Mouse (Mus musculus): ENCODE measurements around the gene Rbm20. TPM values are rescaled to one million over a fixed set of nuclear protein-coding genes. Genes with fewer than 3 reads are reported as not detected.

Rbm20 gene
- polyA plus RNA-seq, 2 experiments: 0.04 to 0.18 TPM

DNA sequence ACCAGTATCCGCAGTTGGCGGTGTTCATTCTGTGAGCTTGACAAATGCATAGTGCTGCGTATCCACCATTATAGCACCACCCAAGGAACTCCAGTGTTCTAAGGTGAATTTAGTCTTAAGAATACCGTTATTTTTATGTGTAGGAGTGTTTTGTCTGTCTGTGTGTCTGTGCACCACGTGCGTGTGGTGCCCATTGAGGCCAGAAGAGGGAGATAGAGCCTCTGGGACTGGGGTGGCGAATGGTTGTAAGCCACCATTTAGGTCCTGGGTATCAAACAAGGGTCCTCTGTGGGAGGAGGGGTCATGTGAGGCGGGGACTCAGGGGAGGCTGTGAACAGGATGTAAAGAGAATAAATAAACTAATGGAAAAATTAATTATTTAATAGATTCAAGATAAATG lies 72.2 kb downstream of the Rbm20 start:
- Histone ChIP-seq H3K4me2 (ENCODE audit: low read depth) (no peak overlapping the region), H3K9me3 (ENCODE audit: control insufficient read depth, low read length) (no peaks in the 10 kb centered on the region), H3K4me1 (replicated peaks; ENCODE audit: control insufficient read depth in 2 of 2, insufficient read depth in 2 of 2, low read length in 1 of 2) (no peaks in the 10 kb centered on the region), H3K27me3 (ENCODE audit: control insufficient read depth, insufficient read depth, low read length) (no peaks in the 10 kb centered on the region), H3K27ac (no peak overlapping the region), H3K9ac (replicated peaks) (no peak overlapping the region), H3K36me3 (replicated peaks; ENCODE audit: control insufficient read depth, insufficient read depth, low read depth) (no peaks in the 10 kb centered on the region), H3K4me3 (ENCODE audit: insufficient read depth in 1 of 2, low read depth in 2 of 2, low read length in 2 of 2) (no peak overlapping the region)
- DNase-seq (ENCODE audit: low read depth in 3 of 3, low spot score in 3 of 3) (no peak), ATAC-seq (ENCODE audit: insufficient read depth) (no peak)
- TF ChIP-seq EP300 (IDR thresholded peaks at IDR 0.05; ENCODE audit: low read depth) (no peak), CTCF (IDR thresholded peaks at IDR 0.05; ENCODE audit: low read depth) (peak; percentile 30; the same call in 1 of the 2 replicates)
- WGBS (ENCODE audit: insufficient replicate concordance): 82% methylated on average over 8 of the region's 8 CpGs

- Histone ChIP-seq H3K9ac (replicated peaks) (no peak overlapping the region), H3K27ac (no peak overlapping the region), H3K4me3 (ENCODE audit: insufficient read depth in 1 of 2, low read depth in 2 of 2, low read length in 2 of 2) (no peak overlapping the region), H3K36me3 (replicated peaks; ENCODE audit: control insufficient read depth, insufficient read depth, low read depth) (no peaks in the 10 kb centered on the region), H3K4me2 (ENCODE audit: low read depth) (no peak overlapping the region), H3K9me3 (ENCODE audit: control insufficient read depth, low read length) (peaks cover 1% of the 10 kb centered on the region; the same call in 1 of the 2 replicates), H3K4me1 (replicated peaks; ENCODE audit: control insufficient read depth in 2 of 2, insufficient read depth in 2 of 2, low read length in 1 of 2) (no peaks in the 10 kb centered on the region; a peak in 1 of 4 replicates), H3K27me3 (ENCODE audit: control insufficient read depth, insufficient read depth, low read length) (no peaks in the 10 kb centered on the region)
- no peak for DNase-seq (ENCODE audit: low read depth in 3 of 3, low spot score in 3 of 3)
- ATAC-seq (ENCODE audit: insufficient read depth): no peak
- 58% methylated on average over 22 of the region's 22 CpGs for WGBS (ENCODE audit: insufficient replicate concordance)
- TF ChIP-seq CTCF (IDR thresholded peaks at IDR 0.05; ENCODE audit: low read depth): no peak
- TF ChIP-seq EP300 (IDR thresholded peaks at IDR 0.05; ENCODE audit: low read depth): no peak
Measured at GRCm38 (mm10) chr19:53751420-53752185, 74.5 kb downstream of the Rbm20 start.

- H3K9me3 ChIP-seq (ENCODE audit: control insufficient read depth, low read length): peaks cover 4% of the 10 kb centered on the region; the same call in 1 of the 2 replicates
- H3K4me2 ChIP-seq (ENCODE audit: low read depth): no peak overlapping the region
- no peak overlapping the region for H3K4me3 ChIP-seq (ENCODE audit: insufficient read depth in 1 of 2, low read depth in 2 of 2, low read length in 2 of 2)
- H3K36me3 ChIP-seq (replicated peaks; ENCODE audit: control insufficient read depth, insufficient read depth, low read depth): no peaks in the 10 kb centered on the region
- H3K27me3 ChIP-seq (ENCODE audit: control insufficient read depth, insufficient read depth, low read length): no peaks in the 10 kb centered on the region
- no peak for ATAC-seq (ENCODE audit: insufficient read depth)
- H3K4me1 ChIP-seq (replicated peaks; ENCODE audit: control insufficient read depth in 2 of 2, insufficient read depth in 2 of 2, low read length in 1 of 2): no peaks in the 10 kb centered on the region; a peak in 1 of 4 replicates
- H3K27ac ChIP-seq: no peak overlapping the region
- no peak for DNase-seq (ENCODE audit: low read depth in 3 of 3, low spot score in 3 of 3)
- WGBS (ENCODE audit: insufficient replicate concordance): 44% methylated on average over 7 of the region's 7 CpGs
- no peak overlapping the region for H3K9ac ChIP-seq (replicated peaks)
- TF ChIP-seq CTCF (IDR thresholded peaks at IDR 0.05; ENCODE audit: low read depth) (peak; percentile 67), EP300 (IDR thresholded peaks at IDR 0.05; ENCODE audit: low read depth) (no peak)
Measured at GRCm38 (mm10) chr19:53752993-53753392, 75.9 kb downstream of the Rbm20 start.

DNA sequence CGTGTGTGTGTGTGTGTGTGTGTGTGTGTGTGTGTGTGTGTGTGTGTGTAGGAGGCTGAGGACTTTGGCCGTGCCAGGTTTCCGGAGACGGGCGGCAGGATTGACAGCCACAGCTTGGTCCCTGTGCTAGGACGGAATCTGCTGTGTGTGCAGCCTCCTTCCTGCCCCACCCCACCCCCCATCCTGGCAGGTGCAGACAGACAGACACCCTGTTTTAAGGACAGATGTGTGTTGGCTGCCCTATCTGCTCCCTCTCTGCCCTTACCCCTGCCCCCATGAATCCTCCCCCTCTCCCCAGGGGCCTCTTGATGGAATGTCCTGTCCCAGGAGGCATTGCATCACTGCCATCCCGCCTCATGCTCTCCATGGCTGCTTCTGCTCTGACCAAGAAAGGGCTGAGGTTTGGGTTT lies 77.3 kb downstream of the Rbm20 start:
- Histone ChIP-seq H3K27me3 (ENCODE audit: control insufficient read depth, insufficient read depth, low read length) (no peaks in the 10 kb centered on the region), H3K36me3 (replicated peaks; ENCODE audit: control insufficient read depth, insufficient read depth, low read depth) (no peaks in the 10 kb centered on the region), H3K9me3 (ENCODE audit: control insufficient read depth, low read length) (peaks cover 4% of the 10 kb centered on the region; the same call in 1 of the 2 replicates), H3K4me1 (replicated peaks; ENCODE audit: control insufficient read depth in 2 of 2, insufficient read depth in 2 of 2, low read length in 1 of 2) (no peaks in the 10 kb centered on the region; a peak in 1 of 4 replicates), H3K27ac (no peak overlapping the region), H3K4me2 (ENCODE audit: low read depth) (no peak overlapping the region), H3K4me3 (ENCODE audit: insufficient read depth in 1 of 2, low read depth in 2 of 2, low read length in 2 of 2) (no peak overlapping the region), H3K9ac (replicated peaks) (no peak overlapping the region)
- TF ChIP-seq CTCF (IDR thresholded peaks at IDR 0.05; ENCODE audit: low read depth) (no peak), EP300 (IDR thresholded peaks at IDR 0.05; ENCODE audit: low read depth) (no peak)
- no peak for DNase-seq (ENCODE audit: low read depth in 3 of 3, low spot score in 3 of 3)
- WGBS (ENCODE audit: insufficient replicate concordance): 47% methylated on average over 7 of the region's 7 CpGs
- ATAC-seq (ENCODE audit: insufficient read depth): no peak

- no peak for TF ChIP-seq EP300 (IDR thresholded peaks at IDR 0.05; ENCODE audit: low read depth)
- TF ChIP-seq CTCF (IDR thresholded peaks at IDR 0.05; ENCODE audit: low read depth): no peak
- no peaks in the 10 kb centered on the region; a peak in 1 of 4 replicates for H3K4me1 ChIP-seq (replicated peaks; ENCODE audit: control insufficient read depth in 2 of 2, insufficient read depth in 2 of 2, low read length in 1 of 2)
- DNase-seq (ENCODE audit: low read depth in 3 of 3, low spot score in 3 of 3): no peak
- ATAC-seq (ENCODE audit: insufficient read depth): no peak
- 62% methylated on average over 5 of the region's 5 CpGs for WGBS (ENCODE audit: insufficient replicate concordance)
- no peaks in the 10 kb centered on the region for H3K27me3 ChIP-seq (ENCODE audit: control insufficient read depth, insufficient read depth, low read length)
- H3K9ac ChIP-seq (replicated peaks): no peak overlapping the region
- H3K36me3 ChIP-seq (replicated peaks; ENCODE audit: control insufficient read depth, insufficient read depth, low read depth): no peaks in the 10 kb centered on the region
- H3K4me3 ChIP-seq (ENCODE audit: insufficient read depth in 1 of 2, low read depth in 2 of 2, low read length in 2 of 2): no peak overlapping the region
- no peak overlapping the region for H3K4me2 ChIP-seq (ENCODE audit: low read depth)
- H3K27ac ChIP-seq: no peak overlapping the region
- peaks cover 4% of the 10 kb centered on the region; the same call in 1 of the 2 replicates for H3K9me3 ChIP-seq (ENCODE audit: control insufficient read depth, low read length)
Measured at GRCm38 (mm10) chr19:53755346-53755745, 78.2 kb downstream of the Rbm20 start.
